Mouse (Mus musculus) liver, embryonic 15.5 days (tissue): Measurements from ENCODE around the gene Pcdh7. TPM values are rescaled to one million over a fixed set of nuclear protein-coding genes. Genes with fewer than 3 reads are reported as not detected.
A peak's percentile ranks its signal among the peaks of the same experiment; 100 is the strongest.

ENCODE experiments used
- ATAC-seq: fragments of 200-750 bp; cut with Nextera tagmentation; 2 replicates; pipeline ENCODE4 v1.8.0; 2017; ENCODE audit warnings: moderate number of reproducible peaks, mild to moderate bottlenecking, moderate library complexity; ENCODE audit not compliant: insufficient read depth
- H3K27ac ChIP-seq: fragments of 300-500 bp; sonication (generic); replicated peaks from 2 replicates; pipeline ENCODE4 v1.5.1; 2015; ENCODE audit warnings: mild to moderate bottlenecking, inconsistent platforms
- H3K27me3 ChIP-seq: fragments of 300-500 bp; sonication (generic); 2 replicates; pipeline ENCODE4 v1.6.1; 2015; ENCODE audit warnings: mild to moderate bottlenecking, inconsistent platforms
- H3K36me3 ChIP-seq: fragments of 300-500 bp; sonication (generic); replicated peaks from 2 replicates; pipeline ENCODE4 v1.6.1; 2015; ENCODE audit warnings: moderate library complexity, mild to moderate bottlenecking, inconsistent platforms
- H3K4me1 ChIP-seq: fragments of 300-500 bp; sonication (generic); replicated peaks from 2 replicates; pipeline ENCODE4 v1.6.1; 2015; ENCODE audit warnings: inconsistent platforms
- H3K4me2 ChIP-seq: fragments of 300-500 bp; sonication (generic); 2 replicates; pipeline ENCODE4 v1.6.1; 2015; ENCODE audit warnings: moderate library complexity, mild to moderate bottlenecking, inconsistent platforms
- H3K4me3 ChIP-seq: fragments of 300-500 bp; sonication (generic); replicated peaks from 2 replicates; pipeline ENCODE4 v1.5.1; 2015; ENCODE audit warnings: mild to moderate bottlenecking, inconsistent platforms
- H3K9ac ChIP-seq: fragments of 300-500 bp; sonication (generic); 2 replicates; pipeline ENCODE4 v1.6.1; 2015; ENCODE audit warnings: moderate library complexity, mild to moderate bottlenecking, inconsistent platforms
- H3K9me3 ChIP-seq: fragments of 300-500 bp; sonication (generic); replicated peaks from 2 replicates; pipeline ENCODE4 v1.6.1; 2016; ENCODE audit warnings: inconsistent platforms
- WGBS: fragments of 180-500 bp; shearing (Covaris S2); methylation state at CpG from one replicate; pipeline ENCODE4 v1.1.7; 2015; ENCODE audit warnings: mixed read lengths; ENCODE audit not compliant: insufficient replicate concordance; 5-methylcytosine and 5-hydroxymethylcytosine counted together
- polyA plus RNA-seq: library from polyadenylated mRNA; unstranded; fragments of >200 nt; fragmentation: Nextera tagmentation; extraction: Ambion mirVana; gene quantifications from 2 replicates; pipeline ENCODE4 v1.2.1, GENCODE M21; 2015

Pcdh7 gene
- polyA plus RNA-seq, 1 experiment from 2014 or later, result 0.29 TPM

DNA sequence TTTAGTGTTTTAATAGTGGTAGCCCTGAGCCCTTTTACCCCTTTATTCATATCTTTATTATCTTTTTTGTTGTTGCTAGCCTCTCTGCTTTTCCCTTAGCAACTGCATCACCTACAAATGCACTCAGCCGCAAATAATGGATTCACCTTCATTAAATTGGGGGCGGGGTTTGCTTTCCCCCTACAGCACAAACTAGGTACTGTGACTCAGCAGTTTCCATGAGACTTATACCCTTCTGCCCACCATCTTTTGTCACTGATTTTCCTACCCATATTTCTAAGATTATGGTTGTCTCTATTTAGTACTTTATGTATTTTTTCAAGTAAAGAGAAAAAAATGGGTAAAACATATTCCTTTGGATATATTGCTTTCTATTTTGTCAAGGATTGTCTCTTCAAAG, 56.7 kb downstream of the Pcdh7 start:
- Histone ChIP-seq H3K36me3 (no peaks in the 10 kb centered on the region), H3K9me3 (no peaks in the 10 kb centered on the region), H3K4me1 (peaks cover 7% of the 10 kb centered on the region; the same call in 1 of the 2 replicates), H3K9ac (no peak overlapping the region), H3K27ac (no peak overlapping the region), H3K27me3 (no peaks in the 10 kb centered on the region), H3K4me2 (no peak overlapping the region), H3K4me3 (no peak overlapping the region)
- WGBS, result 71% methylated on average over 2 of the region's 2 CpGs
- no peak for ATAC-seq

DNA sequence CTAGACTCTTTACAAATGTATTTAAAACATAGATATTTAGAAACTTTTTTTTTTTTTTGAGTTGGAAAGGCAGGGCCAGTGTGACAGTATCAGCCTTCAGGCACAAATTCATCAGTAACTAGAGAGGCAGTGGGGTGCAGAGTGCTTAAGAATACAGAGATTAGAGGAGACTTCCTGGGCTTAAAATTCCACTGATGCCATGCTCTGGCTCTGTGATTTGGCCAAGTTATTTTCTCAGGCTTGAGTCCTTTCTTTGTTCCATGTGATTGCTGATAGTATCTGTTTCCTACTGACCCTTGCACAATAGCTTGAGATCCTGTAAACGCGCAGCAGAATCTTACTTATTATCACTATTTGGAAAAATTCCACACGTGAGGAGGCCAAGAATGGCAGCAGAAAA, 60.3 kb downstream of the Pcdh7 start:
- WGBS, result 45% methylated on average over 3 of the region's 3 CpGs
- Histone ChIP-seq H3K4me3 (no peak overlapping the region), H3K27me3 (no peaks in the 10 kb centered on the region), H3K27ac (no peak overlapping the region), H3K9me3 (no peaks in the 10 kb centered on the region), H3K4me2 (no peak overlapping the region), H3K4me1 (peaks cover 20% of the 10 kb centered on the region), H3K36me3 (no peaks in the 10 kb centered on the region), H3K9ac (no peak overlapping the region)
- no peak for ATAC-seq

DNA sequence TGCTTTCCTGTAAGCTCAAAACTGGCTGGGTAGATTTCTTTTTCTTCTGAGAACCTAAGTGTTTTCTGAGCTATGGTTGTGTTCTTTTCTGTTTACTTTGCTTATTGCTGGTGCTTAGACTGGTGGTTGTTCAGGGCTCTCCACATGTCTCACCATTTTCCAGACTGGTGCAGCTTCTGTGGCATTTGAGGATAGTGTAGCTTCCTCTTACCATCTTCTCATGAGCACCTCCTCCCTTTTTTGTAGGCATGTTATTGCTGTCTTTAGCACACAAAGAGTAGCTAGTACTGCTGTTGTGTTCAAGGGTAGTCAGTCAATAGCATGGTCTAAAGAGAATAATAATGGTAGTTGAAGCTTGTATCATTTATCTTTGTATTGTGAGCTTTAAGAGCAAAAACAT, 62.2 kb downstream of the Pcdh7 start:
- H3K36me3 ChIP-seq, result no peaks in the 10 kb centered on the region
- peaks cover 20% of the 10 kb centered on the region for H3K4me1 ChIP-seq
- H3K27ac ChIP-seq, result no peak overlapping the region; the same call in 1 of the 2 replicates
- no peaks in the 10 kb centered on the region for H3K9me3 ChIP-seq
- no peak overlapping the region for H3K4me3 ChIP-seq
- H3K4me2 ChIP-seq, result no peak overlapping the region
- no peak overlapping the region for H3K9ac ChIP-seq
- no peak for ATAC-seq
- H3K27me3 ChIP-seq, result no peaks in the 10 kb centered on the region

DNA sequence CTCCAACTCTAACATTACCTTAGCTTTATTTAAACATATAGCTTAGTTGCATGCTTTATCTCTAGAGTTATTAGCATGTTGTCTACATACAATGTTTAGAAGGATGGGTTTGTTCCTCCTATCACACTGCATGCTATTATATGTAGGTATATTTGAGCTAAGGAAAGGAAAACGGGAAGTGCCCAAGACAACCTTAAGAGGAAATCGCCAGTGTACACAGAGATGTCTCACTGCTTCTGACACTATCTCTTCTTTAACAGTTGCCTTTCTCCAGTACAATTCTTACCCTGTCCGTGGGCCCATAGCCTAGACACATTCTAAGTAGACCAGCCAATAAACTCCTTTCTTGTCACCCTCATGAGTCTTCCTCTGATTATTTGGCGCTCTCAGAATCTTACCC, 62.8 kb downstream of the Pcdh7 start:
- Histone ChIP-seq H3K4me2 (no peak overlapping the region), H3K27me3 (no peaks in the 10 kb centered on the region), H3K4me1 (peaks cover 18% of the 10 kb centered on the region), H3K4me3 (no peak overlapping the region), H3K9me3 (no peaks in the 10 kb centered on the region), H3K9ac (no peak overlapping the region), H3K36me3 (no peaks in the 10 kb centered on the region), H3K27ac (no peak overlapping the region; the same call in 1 of the 2 replicates)
- no peak for ATAC-seq
- WGBS, result 25% methylated on average over 4 of the region's 4 CpGs

DNA sequence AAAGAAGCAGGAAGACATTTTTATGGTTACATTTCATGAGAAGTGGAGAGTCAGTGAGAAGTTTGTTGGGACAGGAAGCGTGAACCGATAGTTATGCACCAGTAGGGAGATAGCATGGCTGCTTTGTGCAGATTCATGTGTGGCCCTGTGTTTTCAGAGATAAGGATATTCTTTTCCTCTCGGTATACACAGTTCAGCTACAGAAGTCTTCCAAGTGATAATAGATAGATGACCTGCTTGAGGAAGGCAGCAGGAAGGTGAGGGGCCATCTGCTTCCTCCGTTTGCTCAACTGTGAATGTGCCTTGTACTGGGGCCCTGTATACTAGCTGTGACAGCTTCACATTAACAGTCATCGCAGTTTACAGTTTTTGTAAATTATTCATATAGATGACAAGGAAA, 64.2 kb downstream of the Pcdh7 start:
- WGBS, result 14% methylated on average over 5 of the region's 5 CpGs
- ATAC-seq, result peak; percentile 100
- Histone ChIP-seq H3K27ac (peak overlapping the region; percentile 73), H3K4me3 (no peak overlapping the region), H3K9ac (no peak overlapping the region), H3K36me3 (no peaks in the 10 kb centered on the region), H3K4me1 (peaks cover 18% of the 10 kb centered on the region), H3K9me3 (no peaks in the 10 kb centered on the region), H3K27me3 (no peaks in the 10 kb centered on the region), H3K4me2 (peak overlapping the region; percentile 37)

DNA sequence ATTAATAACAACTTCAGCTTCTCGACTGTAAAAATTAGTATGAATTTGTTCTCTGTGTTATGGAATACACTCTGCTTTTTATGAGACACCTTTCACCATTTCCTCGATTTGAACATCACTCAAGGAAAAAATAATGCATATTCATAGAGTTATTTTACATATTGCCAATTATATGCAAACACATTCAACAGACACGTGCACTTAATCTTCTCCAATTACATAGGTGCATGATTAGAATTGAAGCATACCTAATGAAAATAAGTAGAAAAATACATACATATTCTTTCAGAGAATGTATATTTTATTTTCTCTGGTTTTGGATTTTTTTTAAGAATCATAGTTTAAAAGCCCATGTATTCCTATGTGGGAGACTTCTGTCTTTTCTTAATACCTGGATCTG, 64.8 kb downstream of the Pcdh7 start:
- no peak for ATAC-seq
- H3K9me3 ChIP-seq, result no peaks in the 10 kb centered on the region
- H3K9ac ChIP-seq, result no peak overlapping the region
- no peaks in the 10 kb centered on the region for H3K36me3 ChIP-seq
- 0 out of 2 replicates have a peak overlapping the region, but pooled peaks have one; percentile 38 for H3K27ac ChIP-seq
- H3K4me3 ChIP-seq, result no peak overlapping the region
- H3K4me2 ChIP-seq, result no peak overlapping the region
- H3K4me1 ChIP-seq, result peaks cover 18% of the 10 kb centered on the region
- H3K27me3 ChIP-seq, result no peaks in the 10 kb centered on the region
- 22% methylated on average over 3 of the region's 3 CpGs for WGBS

DNA sequence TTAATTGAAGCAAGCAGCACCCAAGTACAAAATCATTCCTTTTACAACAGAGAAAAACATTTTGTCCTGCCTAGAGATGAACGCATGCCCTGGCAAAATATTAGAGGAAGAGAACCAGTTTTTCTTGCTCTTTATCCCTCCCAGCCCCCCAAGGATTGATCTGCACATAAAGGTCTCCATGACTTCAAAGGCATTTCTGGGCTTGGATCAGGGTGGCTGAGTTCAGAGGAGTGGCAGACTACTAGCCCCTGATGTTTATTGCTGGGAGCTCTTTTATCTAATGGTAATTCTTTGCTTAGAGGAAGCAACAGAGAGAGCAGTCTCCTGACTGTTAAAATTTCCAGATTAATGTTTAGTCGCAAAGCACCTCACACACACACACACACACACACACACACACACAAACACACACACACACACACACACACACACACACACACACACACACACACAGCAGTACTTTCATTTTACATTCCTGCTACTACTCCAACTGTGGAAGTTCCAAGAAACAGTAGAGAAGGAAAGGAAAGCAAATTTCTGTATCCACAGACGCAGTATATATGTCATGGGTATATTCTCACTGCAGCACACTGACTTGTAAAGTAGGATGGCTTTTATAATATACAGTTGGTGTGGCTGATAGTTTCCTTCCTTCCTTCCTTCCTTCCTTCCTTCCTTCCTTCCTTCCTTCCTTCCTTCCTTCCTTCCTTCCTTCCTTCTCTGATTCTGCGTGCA, 71.2 kb downstream of the Pcdh7 start:
- Histone ChIP-seq H3K27me3 (no peaks in the 10 kb centered on the region), H3K4me3 (no peak overlapping the region), H3K4me2 (no peak overlapping the region), H3K36me3 (no peaks in the 10 kb centered on the region), H3K4me1 (peaks cover 4% of the 10 kb centered on the region; the same call in 1 of the 2 replicates), H3K9me3 (no peaks in the 10 kb centered on the region), H3K9ac (no peak overlapping the region), H3K27ac (no peak overlapping the region)
- no peak for ATAC-seq
- 58% methylated on average over 4 of the region's 4 CpGs for WGBS

DNA sequence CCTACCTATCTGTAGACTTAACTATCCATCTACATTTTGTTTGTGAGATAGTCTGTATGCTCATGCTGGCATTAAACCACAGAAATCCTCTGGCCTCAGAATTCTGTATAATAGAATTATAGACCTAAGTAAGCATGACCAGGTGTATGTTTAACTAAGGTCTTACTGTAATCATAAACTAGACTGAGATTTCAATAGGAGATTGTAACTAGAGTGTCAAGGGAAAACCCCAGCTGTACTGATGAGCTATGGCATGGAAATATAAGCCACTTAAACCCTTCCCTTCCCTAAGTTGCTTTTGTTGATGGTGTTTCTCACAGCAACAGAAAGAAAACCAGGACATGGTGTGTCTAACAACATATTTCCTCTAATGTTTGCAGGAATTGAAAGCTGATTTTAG, 78.6 kb downstream of the Pcdh7 start:
- no peak overlapping the region for H3K4me3 ChIP-seq
- no peaks in the 10 kb centered on the region for H3K27me3 ChIP-seq
- H3K27ac ChIP-seq, result no peak overlapping the region
- no peaks in the 10 kb centered on the region for H3K4me1 ChIP-seq
- H3K9me3 ChIP-seq, result no peaks in the 10 kb centered on the region
- no peak for ATAC-seq
- no peak overlapping the region for H3K4me2 ChIP-seq
- no peak overlapping the region for H3K9ac ChIP-seq
- no peaks in the 10 kb centered on the region for H3K36me3 ChIP-seq

DNA sequence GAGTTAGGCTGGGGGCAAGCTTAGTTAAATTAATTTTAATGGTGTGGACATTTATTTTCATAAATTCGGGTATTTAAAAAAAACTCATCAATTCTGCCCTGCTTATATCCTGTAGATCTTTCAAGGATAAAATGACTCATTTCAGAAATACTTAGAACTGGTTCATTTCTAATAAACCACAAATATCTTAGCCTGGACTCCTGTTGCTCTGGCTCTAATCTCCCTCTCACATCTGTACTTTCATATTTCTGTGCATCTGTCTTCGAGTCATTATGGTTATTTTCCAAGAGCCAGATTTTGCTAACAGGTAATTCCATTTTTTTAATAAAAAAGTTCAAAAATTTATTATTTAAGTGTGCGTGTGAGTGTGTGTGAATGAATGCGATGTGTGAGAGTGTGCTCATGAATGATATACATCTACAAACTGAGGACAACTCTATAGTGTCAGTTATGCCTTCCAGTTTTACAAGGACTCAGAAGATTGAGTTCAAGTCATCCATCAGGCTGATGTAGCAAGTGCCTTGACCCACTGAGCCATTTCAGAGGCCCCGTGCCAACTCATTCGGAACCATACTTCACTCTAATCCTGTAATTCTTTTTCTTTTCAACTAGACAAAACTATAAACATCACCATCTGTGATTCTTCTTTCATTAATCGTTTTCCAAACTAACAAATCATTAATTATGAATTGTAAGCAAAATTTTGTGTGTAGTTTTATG, 80.3 kb downstream of the Pcdh7 start:
- Histone ChIP-seq H3K9ac (no peak overlapping the region), H3K27ac (no peak overlapping the region), H3K9me3 (no peaks in the 10 kb centered on the region), H3K4me2 (no peak overlapping the region), H3K27me3 (no peaks in the 10 kb centered on the region), H3K4me1 (no peaks in the 10 kb centered on the region), H3K4me3 (no peak overlapping the region), H3K36me3 (no peaks in the 10 kb centered on the region)
- WGBS, result 61% methylated on average over 7 of the region's 7 CpGs
- no peak for ATAC-seq

DNA sequence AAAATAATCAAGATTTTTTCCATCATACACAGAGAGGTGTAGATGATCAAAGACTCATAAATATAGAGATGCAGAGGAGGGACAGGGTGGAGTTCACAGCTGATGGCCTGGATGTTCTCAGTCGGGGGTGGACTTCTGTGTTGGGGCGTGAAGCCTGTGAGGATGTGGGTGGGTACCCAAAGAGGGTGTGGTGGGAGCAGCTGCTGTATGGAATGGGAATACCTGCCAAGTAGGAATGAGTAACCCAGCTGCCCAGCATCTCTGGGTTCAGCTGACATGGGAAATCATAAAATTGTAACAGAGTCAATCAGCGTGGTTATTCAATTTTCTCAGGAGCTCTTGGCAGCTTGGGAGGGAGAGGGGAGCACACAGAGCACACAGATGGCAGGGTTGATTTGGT, 85.3 kb downstream of the Pcdh7 start:
- WGBS, result 74% methylated on average over 3 of the region's 3 CpGs
- Histone ChIP-seq H3K4me3 (no peak overlapping the region), H3K4me1 (no peaks in the 10 kb centered on the region), H3K9ac (no peak overlapping the region), H3K9me3 (no peaks in the 10 kb centered on the region), H3K27ac (no peak overlapping the region), H3K4me2 (no peak overlapping the region), H3K36me3 (no peaks in the 10 kb centered on the region), H3K27me3 (no peaks in the 10 kb centered on the region)
- no peak for ATAC-seq

DNA sequence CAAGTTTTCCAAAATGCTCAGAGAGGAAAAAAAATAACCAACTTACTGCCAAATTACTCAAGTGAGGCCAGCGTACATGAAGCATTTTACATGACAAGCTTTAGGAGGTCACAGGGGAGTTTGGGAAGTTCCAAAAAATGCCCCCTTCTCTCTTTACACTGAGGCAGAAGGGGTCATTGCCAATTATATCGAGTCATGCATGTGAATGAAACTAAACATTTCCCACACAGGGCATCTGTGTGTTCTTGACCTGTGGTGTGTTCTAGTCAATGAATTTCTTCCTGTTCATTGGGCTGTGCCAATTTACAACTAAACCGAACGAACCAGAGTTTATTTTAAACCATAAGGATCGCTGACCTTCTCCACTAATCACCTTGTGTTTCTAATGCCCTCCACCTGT, 86.1 kb downstream of the Pcdh7 start:
- no peaks in the 10 kb centered on the region for H3K9me3 ChIP-seq
- H3K36me3 ChIP-seq, result no peaks in the 10 kb centered on the region
- no peak overlapping the region for H3K4me2 ChIP-seq
- no peak for ATAC-seq
- H3K4me1 ChIP-seq, result no peaks in the 10 kb centered on the region
- H3K4me3 ChIP-seq, result no peak overlapping the region
- H3K27me3 ChIP-seq, result no peaks in the 10 kb centered on the region
- WGBS, result 68% methylated on average over 5 of the region's 5 CpGs
- no peak overlapping the region for H3K27ac ChIP-seq
- no peak overlapping the region for H3K9ac ChIP-seq

DNA sequence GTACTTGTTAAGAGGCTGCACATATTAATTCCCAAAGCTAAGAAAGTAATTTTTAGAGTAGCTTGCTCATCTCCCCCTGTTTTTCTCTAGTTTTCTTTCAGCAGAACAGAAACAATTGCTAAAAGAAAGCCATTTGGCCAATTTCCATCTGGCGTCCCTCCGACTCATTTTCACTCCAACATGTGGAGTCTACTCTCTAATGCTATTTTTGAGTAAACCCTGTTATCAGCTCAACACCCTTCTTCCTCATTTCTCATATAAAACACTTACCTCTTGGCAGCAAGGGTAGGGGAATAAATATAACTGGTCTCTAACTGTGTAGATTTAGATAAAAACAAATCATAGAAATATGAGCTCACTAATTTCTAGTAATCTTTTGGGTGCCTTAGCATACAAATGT, 89.6 kb downstream of the Pcdh7 start:
- 13% methylated on average over 2 of the region's 2 CpGs for WGBS
- H3K36me3 ChIP-seq, result no peaks in the 10 kb centered on the region
- no peak overlapping the region for H3K9ac ChIP-seq
- H3K9me3 ChIP-seq, result no peaks in the 10 kb centered on the region
- no peak for ATAC-seq
- no peaks in the 10 kb centered on the region for H3K4me1 ChIP-seq
- no peaks in the 10 kb centered on the region for H3K27me3 ChIP-seq
- no peak overlapping the region for H3K4me3 ChIP-seq
- no peak overlapping the region for H3K4me2 ChIP-seq
- no peak overlapping the region for H3K27ac ChIP-seq
